Mouse (Mus musculus) yolk sac, embryonic 10.5 days (tissue): ENCODE data around the gene Oscp1.

Source experiments
- DNase-seq: peaks from one replicate; pipeline ENCODE4 v3.0.0-alpha.2; 2017; ENCODE audit warnings: low spot score

The Oscp1 gene

DNA sequence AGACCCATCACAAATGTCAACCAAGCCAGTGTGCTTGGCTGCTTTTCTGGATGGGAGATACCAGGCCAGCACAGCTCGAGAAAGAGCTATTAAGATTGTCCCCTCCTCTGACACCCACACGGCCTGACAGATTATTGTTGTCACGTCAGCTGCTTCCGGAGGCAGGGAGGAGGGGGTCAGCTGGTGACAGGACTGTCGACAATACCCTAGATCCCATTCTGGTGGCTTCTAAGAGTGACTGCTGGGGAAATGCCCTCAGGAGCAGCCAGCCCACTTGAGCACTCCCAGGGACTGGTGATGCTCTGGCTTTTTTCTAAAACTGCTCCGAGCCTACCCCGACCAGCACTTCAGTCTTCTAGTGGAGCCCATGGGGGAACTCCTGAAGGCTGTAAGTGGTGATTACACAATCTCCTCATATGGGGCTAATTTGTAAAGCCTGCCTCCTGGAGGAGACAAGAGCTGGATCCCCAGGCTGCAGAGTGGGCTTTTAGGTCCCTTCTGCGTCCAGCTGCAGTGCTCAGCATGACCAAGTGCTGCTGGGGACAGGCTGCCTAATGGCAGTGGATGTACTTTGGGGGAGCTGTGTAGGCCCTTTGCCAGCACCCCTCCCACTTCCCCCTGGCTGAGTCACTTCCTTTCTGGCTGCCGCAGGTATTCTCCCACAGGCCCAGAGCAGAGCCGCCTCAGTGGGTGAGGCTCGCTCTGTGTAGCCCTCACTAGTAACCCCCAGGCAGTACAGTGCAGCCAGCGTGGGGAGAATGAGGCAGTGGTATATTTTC is 52.2 kb downstream of the Oscp1 start:
- peak; percentile 47 for DNase-seq

DNA sequence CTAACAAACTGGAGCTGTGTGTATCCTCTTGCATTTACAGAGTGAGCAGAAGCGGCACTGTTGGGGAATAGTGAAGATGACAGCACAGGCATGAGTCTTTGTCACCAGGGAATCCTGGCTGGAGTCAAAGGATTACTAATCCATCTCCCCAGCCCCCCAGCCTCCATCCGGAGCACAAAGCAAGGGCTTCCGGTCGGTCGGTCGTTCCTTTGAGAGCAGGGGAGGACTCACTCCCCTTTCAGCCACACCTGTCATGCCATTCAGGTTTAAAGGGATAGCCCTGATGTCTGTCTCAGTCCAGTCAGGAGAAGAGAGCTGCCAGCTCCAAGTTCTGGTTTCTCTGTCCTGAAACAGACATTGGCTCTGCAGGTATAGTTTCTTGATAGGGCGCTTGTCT is 52.8 kb downstream of the Oscp1 start:
- DNase-seq: no peak

GRCm38 (mm10) chr4:126113243-126113642 is 54.9 kb downstream of the Oscp1 start:
- DNase-seq: no peak

DNA sequence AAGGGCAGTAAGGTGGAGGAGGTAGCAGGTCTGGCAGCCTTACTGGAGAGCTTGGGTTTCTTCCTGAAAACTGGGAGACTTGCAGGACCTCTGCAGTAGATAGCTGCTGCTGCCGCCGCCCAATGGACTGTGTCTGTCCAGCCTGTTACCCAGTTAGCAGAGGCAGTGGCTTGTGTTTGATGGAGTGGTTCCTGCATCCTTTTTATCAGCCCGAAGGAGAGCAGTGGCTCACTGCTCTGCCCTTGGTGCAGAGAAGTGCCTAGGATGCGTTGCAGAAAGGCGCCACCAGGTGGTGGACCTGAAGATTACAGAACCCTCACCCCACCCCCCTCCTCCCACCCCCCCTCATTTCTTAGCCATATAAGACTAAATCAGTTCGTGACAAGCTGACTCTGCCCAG is 55.6 kb downstream of the Oscp1 start:
- no peak for DNase-seq

DNA sequence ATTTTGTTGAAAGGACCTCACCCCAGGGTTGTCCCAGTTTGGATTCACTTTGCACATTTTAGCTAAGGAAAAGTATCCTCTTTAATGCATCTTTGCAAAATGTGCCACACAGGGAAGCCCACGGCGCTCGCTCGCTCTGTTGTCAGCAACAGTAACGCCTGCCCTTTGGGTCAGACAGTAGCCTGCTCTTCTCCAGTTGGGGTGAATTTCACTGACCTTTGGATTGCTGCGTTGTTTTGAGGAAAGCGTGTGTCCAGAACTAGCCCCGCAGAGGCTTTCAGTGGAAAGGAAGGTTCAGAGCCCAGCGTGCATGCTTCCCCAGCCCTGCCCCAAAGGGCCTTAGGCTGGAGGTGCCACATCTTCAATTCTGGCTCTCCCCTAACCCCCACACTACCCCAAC is 57.0 kb downstream of the Oscp1 start:
- no peak for DNase-seq

DNA sequence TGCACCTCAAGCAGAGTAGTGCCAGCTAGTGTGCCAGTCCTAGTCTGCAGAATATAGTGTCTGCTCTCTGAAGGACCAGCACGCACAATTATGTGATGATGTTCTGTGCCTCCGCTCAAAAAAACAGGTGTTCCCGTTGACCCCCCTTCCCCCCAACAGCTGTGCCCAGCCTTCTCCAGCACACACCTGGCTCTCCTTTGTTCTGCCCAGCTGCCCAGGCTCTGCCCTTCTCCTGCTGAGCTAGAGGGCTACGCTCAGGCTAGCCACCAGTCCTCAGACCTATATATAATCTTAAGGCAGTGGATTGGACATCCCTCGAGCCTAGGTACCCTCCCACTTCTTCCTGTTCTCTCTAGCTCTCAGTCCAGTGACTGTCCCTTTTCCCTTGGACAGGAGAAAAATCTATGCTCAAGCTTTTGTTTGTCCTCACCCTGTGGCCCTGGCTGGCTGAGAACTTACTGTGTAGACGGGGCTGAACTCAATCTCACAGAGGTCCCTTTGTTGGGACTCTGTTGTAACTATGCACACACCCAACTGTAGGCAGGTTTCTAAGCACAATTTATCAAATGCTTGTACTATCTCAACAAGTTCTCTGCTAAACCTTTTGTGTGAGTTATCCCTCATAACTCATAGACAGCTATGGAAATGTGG is 57.6 kb downstream of the Oscp1 start:
- no peak for DNase-seq

- no peak for DNase-seq
Observed at GRCm38 (mm10) chr4:126117116-126117515, 58.8 kb downstream of the Oscp1 start.

DNA sequence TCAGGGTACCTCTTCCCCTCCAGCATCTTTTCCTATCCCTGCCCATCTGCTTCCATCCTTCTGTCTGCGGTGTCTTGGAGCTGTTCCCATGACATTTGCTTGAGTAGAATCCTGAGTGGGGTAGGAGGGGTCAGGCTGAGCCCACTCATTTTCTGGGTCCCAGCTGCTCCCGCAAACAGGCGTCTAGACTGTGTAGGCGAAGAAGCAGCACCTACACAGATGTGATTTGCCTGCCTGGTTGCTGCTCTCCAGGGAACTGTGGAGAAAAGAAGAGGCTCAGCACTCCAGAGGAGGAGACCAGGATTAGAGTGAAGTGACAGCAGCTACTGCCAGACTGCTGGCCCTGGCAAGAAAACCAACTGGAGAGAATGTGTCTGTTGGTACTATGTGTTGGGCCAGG is 60.3 kb downstream of the Oscp1 start:
- no peak for DNase-seq

GRCm38 (mm10) chr4:126119051-126119450 is 60.7 kb downstream of the Oscp1 start:
- no peak for DNase-seq

- DNase-seq: no peak
Observed at GRCm38 (mm10) chr4:126120052-126120451, 61.7 kb downstream of the Oscp1 start.

- DNase-seq: no peak
Observed at GRCm38 (mm10) chr4:126120506-126120905, 62.1 kb downstream of the Oscp1 start.

DNA sequence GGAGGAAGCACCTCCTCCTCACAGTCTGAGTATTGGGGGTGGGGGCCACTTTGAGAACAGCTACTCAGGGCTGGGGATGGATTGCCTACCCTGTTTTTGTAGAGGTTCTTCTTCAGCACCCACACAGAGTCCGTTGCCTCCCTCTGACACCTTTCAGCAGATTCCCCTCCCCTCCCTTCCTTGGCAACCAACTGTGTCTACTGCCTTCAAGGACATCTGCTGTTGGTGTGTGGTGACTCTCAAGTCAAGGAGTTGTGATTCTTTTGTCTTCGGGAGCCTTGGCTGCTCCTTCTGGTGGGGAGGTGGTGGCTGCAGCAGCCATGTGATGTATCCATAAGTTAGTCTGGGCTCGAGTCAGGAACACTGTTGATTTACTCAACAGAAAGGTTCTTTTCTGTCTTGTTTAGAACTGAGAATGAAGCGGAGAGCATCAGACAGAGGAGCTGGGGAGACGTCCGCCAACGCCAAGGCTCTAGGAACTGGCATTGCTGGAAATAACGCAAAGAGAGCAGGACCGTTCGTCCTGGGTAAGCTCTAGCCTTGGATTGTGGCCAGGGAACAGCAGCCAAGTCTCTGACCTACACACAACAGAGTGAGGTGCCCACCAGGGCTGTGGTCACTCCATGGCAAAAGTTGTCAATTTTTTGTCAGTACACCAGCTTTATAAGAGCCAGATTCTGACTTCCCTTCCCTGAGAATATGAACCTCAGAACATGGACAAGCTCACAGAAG is 65.1 kb downstream of the Oscp1 start:
- no peak for DNase-seq

- peak; percentile 39 for DNase-seq
Observed at GRCm38 (mm10) chr4:126130502-126130901, 72.1 kb downstream of the Oscp1 start.

GRCm38 (mm10) chr4:126131290-126132121 is 73.1 kb downstream of the Oscp1 start:
- DNase-seq: no peak

- DNase-seq: no peak
Observed at GRCm38 (mm10) chr4:126132636-126133264, 74.4 kb downstream of the Oscp1 start.

- DNase-seq: no peak
Observed at GRCm38 (mm10) chr4:126134236-126134635, 75.9 kb downstream of the Oscp1 start.

- no peak for DNase-seq
Observed at GRCm38 (mm10) chr4:126134639-126135038, 76.3 kb downstream of the Oscp1 start.

- DNase-seq: no peak
Observed at GRCm38 (mm10) chr4:126137773-126138172, 79.4 kb downstream of the Oscp1 start.

GRCm38 (mm10) chr4:126141021-126141420 is 82.7 kb downstream of the Oscp1 start:
- no peak for DNase-seq
